Mouse (Mus musculus): ENCODE results near the gene Zfp853.

Gene Zfp853

DNA sequence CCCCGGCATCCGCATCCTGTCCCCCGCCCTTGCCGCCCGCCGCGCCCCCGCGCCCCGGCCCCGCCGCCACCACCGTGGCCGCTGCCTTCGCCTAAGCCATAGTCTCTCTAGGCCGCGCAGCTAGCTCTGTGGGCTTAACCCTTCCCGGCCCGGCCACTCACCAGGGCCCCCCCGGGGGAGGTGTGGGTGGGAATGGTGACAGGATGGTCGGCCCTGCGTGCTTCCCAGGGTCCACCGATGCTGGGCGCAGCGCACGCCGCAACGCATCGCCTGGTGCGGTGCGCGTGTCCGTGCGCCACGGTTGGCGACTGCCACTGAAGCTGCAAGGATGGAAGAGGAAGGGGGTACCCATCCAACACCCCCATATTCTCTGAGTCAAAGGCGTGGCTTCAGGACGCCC, at the start of gene Zfp853:
Zfp853 (minus strand) TSS at position 220 of the 400 bp plus-strand sequence.
- peak; percentile 46 for DNase-seq

DNA sequence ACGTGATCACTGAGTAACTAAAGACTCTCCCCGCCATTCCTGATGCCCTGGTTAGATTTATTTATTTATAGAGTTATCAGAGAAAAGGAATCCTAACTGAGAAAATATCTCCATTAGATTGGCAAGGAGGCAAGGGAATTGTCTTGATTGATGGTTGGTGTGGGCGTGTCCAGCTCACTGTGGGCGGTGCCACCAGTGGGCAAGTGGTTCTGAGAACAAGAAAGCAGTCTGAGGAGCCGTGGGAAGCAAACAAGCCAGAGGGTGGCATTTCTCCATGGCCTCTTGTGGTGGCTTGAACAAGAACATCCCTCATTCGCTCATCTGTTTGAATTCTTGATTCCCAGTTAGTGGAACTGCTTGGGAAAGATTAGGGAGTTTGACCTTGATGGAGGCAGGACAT, 46.2 kb upstream of the Zfp853 start:
- DNase-seq: no peak

- no peak for DNase-seq
Observed at GRCm38 (mm10) chr5:143336559-143336958, 43.1 kb upstream of the Zfp853 start.

- no peak for DNase-seq
Observed at GRCm38 (mm10) chr5:143335089-143335460, 41.7 kb upstream of the Zfp853 start.

- DNase-seq: no peak
Observed at GRCm38 (mm10) chr5:143334418-143335088, 41.1 kb upstream of the Zfp853 start.

DNA sequence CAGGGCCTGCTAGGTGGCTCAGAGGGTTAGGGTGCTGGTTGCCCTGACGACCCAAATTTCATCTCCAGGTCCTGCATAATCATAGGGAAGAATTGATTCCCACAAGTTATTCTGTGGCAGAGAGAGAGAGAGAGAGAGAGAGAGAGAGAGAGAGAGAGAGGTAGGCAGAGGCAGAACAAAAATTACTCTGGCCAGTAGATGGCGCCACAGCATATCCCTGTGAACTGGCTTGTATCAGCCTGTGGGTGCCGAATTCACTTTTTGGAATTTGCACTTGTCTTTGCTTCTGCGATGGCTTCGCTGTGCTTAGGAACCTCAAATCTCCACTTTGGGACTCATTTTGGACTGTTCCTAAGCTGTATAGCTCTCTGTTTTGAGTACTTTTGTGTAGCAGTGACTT, 40.4 kb upstream of the Zfp853 start:
- DNase-seq: peak; percentile 92

DNA sequence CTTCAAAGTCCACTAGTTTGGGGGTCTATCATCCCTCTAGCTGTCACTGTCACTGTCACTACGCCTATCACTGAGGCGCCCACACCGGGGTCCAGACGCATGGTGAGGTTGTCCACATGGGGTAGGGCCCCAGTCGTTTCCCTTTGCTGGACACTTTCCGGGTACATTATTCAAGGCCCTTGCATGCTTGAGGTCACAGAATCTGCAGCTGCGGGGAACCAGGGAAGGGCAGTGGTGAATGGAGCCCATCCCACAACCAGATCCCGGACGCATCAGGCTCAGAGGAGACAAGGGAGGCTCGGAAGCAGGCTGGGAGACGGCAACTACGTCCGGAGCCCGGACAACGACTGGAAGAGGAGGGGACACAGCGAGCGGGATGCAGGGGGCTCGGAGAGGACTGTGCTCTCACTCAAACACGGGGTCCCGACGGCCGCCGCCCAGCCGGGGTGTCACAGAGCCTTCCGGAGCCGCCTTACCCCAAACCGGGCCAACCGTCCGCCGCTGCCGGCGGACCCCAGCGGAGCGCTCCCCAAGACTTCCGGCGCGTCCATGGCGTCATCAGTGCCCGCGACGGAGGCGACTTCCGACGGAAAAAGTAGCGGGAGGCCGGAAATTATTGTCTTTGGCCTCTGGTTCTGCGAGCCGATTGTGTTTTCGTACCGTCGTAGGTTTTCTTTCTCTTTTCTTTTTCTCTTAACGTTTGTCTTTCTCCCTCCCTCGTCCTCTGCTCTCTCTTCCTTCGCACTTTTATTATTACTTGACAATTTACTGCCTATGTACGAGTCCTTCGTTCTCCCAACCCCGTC, 35.5 kb upstream of the Zfp853 start, which contains the start of gene Zdhhc4:
Zdhhc4 (minus strand) TSS at position 567 of the 806 bp plus-strand sequence.
- peak; percentile 95 for DNase-seq

GRCm38 (mm10) chr5:143317288-143317610, 23.8 kb upstream of the Zfp853 start:
- no peak for DNase-seq

DNA sequence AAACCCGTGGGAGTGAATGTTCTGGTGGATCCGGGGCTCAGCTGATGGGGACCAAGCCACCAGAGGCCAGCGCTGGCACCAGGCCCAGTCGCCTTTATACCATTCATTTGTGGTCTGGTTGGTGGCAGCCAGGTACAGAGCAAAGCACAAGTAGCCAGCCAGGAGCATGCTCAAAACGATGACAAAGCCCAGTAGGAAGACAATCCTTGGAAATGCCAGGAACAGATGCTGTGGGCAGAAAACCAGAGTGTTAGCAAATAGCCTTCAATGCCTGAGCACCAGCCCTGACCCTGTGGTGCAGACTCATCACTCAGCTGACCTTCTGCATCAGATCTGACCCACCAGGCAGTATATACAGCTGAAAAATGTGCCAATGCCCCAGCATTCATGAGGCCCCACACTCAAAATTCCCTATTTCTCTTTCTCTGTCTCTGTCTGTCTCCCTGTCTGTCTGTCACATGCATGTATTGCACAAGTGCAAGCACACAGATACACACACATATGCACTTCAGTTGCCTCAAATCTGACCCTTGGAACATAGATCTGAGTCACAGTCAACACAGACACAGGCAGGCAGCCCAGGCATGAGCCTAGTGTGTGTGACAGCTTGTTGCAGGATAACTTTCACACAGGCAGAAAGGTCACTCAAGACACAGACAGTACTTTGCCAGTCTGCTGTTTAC, 23.3 kb upstream of the Zfp853 start:
- no peak for DNase-seq

DNA sequence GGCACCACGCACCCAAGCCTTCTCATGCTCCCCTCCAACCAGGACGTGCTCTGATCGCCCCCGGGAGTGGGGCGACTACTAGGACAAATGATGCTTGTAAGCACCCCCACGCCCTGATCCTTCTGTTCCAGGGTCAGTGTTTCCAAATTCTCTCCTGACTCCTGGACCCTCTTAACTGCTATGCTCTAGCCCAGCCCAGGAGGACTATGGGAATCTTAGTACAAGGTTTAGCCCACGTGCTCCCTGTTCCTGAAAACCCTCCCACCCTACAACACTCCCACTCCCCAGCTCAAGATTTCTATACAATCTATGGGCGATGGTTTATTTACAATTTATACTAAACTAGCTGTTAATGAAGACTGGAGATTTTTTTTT, 22.1 kb upstream of the Zfp853 start:
- no peak for DNase-seq

DNA sequence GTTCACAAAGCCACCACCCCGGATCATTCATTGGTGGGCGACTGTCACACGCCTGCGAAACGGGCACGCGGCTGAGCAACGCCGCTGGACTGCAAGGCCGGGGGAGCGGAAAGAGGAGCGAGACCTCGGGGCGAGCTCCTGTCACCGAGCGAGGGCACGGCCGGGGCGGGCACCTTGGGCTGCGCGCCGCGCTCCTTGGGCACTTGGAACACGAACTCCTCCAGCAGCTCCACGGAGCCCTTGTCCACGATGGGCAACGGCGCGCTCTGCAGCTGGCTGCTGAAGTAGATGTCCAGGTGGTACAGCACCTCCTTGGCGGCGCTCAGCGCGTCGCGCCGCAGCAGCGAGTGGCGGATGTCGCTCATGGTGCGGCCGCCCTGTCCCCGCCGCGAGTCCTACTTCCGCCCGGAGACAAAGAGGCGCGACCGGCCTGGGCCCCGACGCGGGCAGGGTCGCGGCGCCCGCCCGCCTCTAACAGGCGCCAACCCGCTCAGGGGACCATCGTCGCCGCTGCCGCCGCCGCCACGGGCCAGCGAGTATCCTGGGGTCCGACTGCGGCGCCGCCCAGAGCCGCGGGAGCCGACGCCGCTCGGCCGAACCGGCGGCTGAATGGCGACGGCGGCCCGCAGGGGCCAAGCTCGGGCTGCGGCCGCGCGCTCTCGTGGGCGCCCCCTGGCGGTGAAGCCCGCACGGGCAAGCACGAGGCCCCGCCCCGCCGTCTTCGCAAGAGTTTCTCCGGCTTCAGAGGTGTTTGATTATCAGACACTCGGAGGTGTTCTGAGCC, 21.5 kb upstream of the Zfp853 start, which contains the start of gene E130309D02Rik:
E130309D02Rik (minus strand) TSS at position 631 of the 784 bp plus-strand sequence.
- DNase-seq: peak; percentile 96

GRCm38 (mm10) chr5:143314183-143314729, 20.8 kb upstream of the Zfp853 start:
- DNase-seq: no peak

DNA sequence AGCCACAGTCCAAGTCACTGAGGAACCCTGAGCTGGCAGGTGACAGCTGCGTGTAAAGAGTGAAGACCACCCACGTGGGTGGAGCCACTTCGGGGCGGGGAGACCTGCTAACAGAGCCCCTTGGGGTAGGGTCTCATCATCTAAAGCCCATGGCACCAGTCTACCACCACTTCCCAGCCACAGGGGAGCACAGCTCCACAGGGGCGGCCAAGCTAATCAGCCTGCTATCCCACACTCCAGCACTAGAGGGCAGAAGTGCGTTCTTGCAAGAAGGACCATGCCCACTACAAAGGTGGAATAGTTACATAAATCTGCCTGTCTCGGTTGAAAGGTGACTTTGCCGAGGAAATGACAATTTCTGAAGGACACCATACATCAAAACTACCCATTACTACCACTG, 18.5 kb upstream of the Zfp853 start:
- DNase-seq: peak; percentile 86

- DNase-seq: no peak
Observed at GRCm38 (mm10) chr5:143309916-143310315, 16.5 kb upstream of the Zfp853 start.

GRCm38 (mm10) chr5:143308825-143309224, 15.4 kb upstream of the Zfp853 start:
- no peak for DNase-seq

GRCm38 (mm10) chr5:143304251-143304650, 10.8 kb upstream of the Zfp853 start:
- DNase-seq: no peak

GRCm38 (mm10) chr5:143301296-143301695, 7.9 kb upstream of the Zfp853 start:
- no peak for DNase-seq

GRCm38 (mm10) chr5:143299686-143300085, 6.3 kb upstream of the Zfp853 start:
- DNase-seq: peak; percentile 75

GRCm38 (mm10) chr5:143298391-143298790, 5.0 kb upstream of the Zfp853 start:
- no peak for DNase-seq

GRCm38 (mm10) chr5:143297986-143298385, 4.6 kb upstream of the Zfp853 start:
- DNase-seq: no peak

DNA sequence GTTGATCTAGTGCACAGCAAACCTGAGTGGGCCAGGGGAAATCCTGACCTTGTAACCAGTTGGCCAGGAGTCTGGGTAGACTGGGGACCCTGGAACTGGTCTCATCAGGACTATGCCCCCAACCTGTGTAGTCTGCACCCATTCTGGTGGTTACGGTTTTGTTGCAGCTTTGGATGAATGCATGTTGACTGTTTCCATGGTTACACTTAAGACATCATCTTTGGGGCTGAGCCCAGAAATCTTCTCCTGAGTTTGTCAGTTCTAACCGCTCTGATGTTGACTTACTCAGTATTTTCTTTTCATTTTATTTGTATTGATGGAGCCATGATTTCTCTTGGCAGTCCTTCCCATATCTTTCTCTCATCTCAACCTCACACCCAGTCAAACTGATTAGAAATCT, 1.9 kb upstream of the Zfp853 start:
- no peak for DNase-seq

GRCm38 (mm10) chr5:143294862-143295261, 1.4 kb upstream of the Zfp853 start:
- DNase-seq: no peak

- DNase-seq: no peak
Observed at GRCm38 (mm10) chr5:143292879-143293278, 544 bp downstream of the Zfp853 start.

Measured in right cerebral cortex, postnatal 4 days (tissue).